ENCODE assay signal across 20 mouse cellular contexts in genomic region chr3:41483582-41483981, GRCm38 (mm10).
DNase-seq lines count a peak whose midpoint lies in the region; ATAC-seq and TF ChIP-seq lines count a peak whose summit lies in the region.
"Had no signal": no experiment of that assay in that cellular context is flagged by ENCODE, and none has a peak within 500 bp of the region (broad histone marks: within the 10 kb centered on the region; RNA-seq: fewer than 3 reads in every experiment).

No protein-coding gene starts in this region.

- H3K4me2 ChIP-seq in lung, embryonic 15.5 days: peak overlapping the region; percentile 23
- H3K4me2 ChIP-seq: forebrain, embryonic 15.5 days; heart, embryonic 12.5 days; limb, embryonic 15.5 days; midbrain, embryonic 12.5 days; neural tube, embryonic 15.5 days had no signal

- H3K27ac ChIP-seq in heart, embryonic 10.5 days: no peak overlapping the region
- H3K27ac ChIP-seq in lung, embryonic 15.5 days: no peak overlapping the region
- H3K27ac ChIP-seq: forebrain, embryonic 15.5 days; left cerebral cortex, adult 2 months; limb, embryonic 15.5 days; liver, embryonic 14.5 days; midbrain, embryonic 12.5 days; neural tube, embryonic 15.5 days had no signal

- peak; percentile 61 for DNase-seq in heart, adult 11 months
- no peak for DNase-seq in heart, embryonic 10.5 days (ENCODE audit: low spot score)
- no peak for DNase-seq in lung, adult 2 months
- DNase-seq in lung, postnatal 10 days: peak; percentile 61
- DNase-seq in ovary, postnatal 10 days (ENCODE audit: low spot score): no peak
- DNase-seq in right cerebral cortex, postnatal 14 days: no peak
- DNase-seq: adrenal gland, postnatal 10 days; cerebellum, adult 2 months; cerebellum, postnatal 36 days; heart, postnatal 10 days; kidney, adult 9 months; layer of hippocampus, adult 9-11 months had no signal

- H3K36me3 ChIP-seq in heart, embryonic 10.5 days: no peaks in the 10 kb centered on the region
- no peaks in the 10 kb centered on the region for H3K36me3 ChIP-seq in lung, embryonic 15.5 days
- H3K36me3 ChIP-seq: forebrain, embryonic 15.5 days; heart, embryonic 12.5 days; limb, embryonic 15.5 days; midbrain, embryonic 12.5 days; neural tube, embryonic 15.5 days had no signal

- no peaks in the 10 kb centered on the region for H3K4me1 ChIP-seq in heart, embryonic 10.5 days
- 0 out of 2 replicates have a peak, but pooled peaks cover 7% of the 10 kb centered on the region for H3K4me1 ChIP-seq in lung, embryonic 15.5 days
- H3K4me1 ChIP-seq in lung, adult 2 months (ENCODE audit: control insufficient read depth, insufficient read depth, low read length): no peaks in the 10 kb centered on the region; the same call in 1 of the 2 replicates
- H3K4me1 ChIP-seq: forebrain, embryonic 15.5 days; heart, embryonic 12.5 days; limb, embryonic 15.5 days; midbrain, embryonic 12.5 days; neural tube, embryonic 15.5 days had no signal

- H3K9me3 ChIP-seq in heart, embryonic 10.5 days: no peaks in the 10 kb centered on the region
- no peaks in the 10 kb centered on the region for H3K9me3 ChIP-seq in lung, embryonic 15.5 days
- H3K9me3 ChIP-seq: forebrain, embryonic 15.5 days; heart, embryonic 12.5 days; limb, embryonic 15.5 days; midbrain, embryonic 12.5 days; neural tube, embryonic 15.5 days had no signal

- WGBS in heart, embryonic 10.5 days: 71% methylated on average over 3 of the region's 3 CpGs
- WGBS in lung, embryonic 15.5 days: 21% methylated on average over 3 of the region's 3 CpGs
- 27% methylated on average over 3 of the region's 3 CpGs for WGBS in lung, adult 2 months

- H3K9ac ChIP-seq in lung, embryonic 15.5 days: no peak overlapping the region
- H3K9ac ChIP-seq: forebrain, embryonic 15.5 days; heart, embryonic 12.5 days; limb, embryonic 15.5 days; liver, embryonic 14.5 days; midbrain, embryonic 12.5 days; neural tube, embryonic 15.5 days had no signal

- H3K4me3 ChIP-seq in heart, embryonic 10.5 days: no peak overlapping the region
- H3K4me3 ChIP-seq in lung, embryonic 15.5 days: no peak overlapping the region
- no peak overlapping the region for H3K4me3 ChIP-seq in lung, adult 2 months (replicated peaks; ENCODE audit: extremely low read depth, low read depth, low read length)
- H3K4me3 ChIP-seq: forebrain, embryonic 15.5 days; heart, embryonic 12.5 days; left cerebral cortex, adult 2 months; limb, embryonic 15.5 days; midbrain, embryonic 12.5 days; neural tube, embryonic 15.5 days had no signal

- no peak for TF ChIP-seq POLR2A in lung, adult 2 months (IDR thresholded peaks at IDR 0.05; ENCODE audit: borderline replicate concordance, extremely low read depth, low read depth, low read length)

- TF ChIP-seq CTCF in lung, adult 2 months (IDR thresholded peaks at IDR 0.05; ENCODE audit: insufficient read depth, low read length): no peak

- no peaks in the 10 kb centered on the region for H3K27me3 ChIP-seq in heart, embryonic 10.5 days (ENCODE audit: insufficient read depth, poor library complexity, severe bottlenecking)
- peaks cover 28% of the 10 kb centered on the region for H3K27me3 ChIP-seq in lung, embryonic 15.5 days
- H3K27me3 ChIP-seq: forebrain, embryonic 15.5 days; heart, embryonic 12.5 days; limb, embryonic 15.5 days; midbrain, embryonic 12.5 days; neural tube, embryonic 15.5 days had no signal

- peak; percentile 87; the same call in 1 of the 2 replicates for ATAC-seq in lung, embryonic 15.5 days (ENCODE audit: borderline replicate concordance, extremely low read depth, low FRiP score, low TSS enrichment)
- ATAC-seq: forebrain, embryonic 15.5 days had no signal

Comparison
In these comparisons a context has a peak if more than half of its experiments do, and no peak if none do; other contexts are left out.
1. DNase-seq: peak in heart, adult 11 months (single experiment) and lung, postnatal 10 days (single experiment); none in heart, embryonic 10.5 days (single experiment), lung, adult 2 months (single experiment), ovary, postnatal 10 days (single experiment) and right cerebral cortex, postnatal 14 days (single experiment).